Mouse (Mus musculus): Measurements from ENCODE around the gene Palld.

DNA sequence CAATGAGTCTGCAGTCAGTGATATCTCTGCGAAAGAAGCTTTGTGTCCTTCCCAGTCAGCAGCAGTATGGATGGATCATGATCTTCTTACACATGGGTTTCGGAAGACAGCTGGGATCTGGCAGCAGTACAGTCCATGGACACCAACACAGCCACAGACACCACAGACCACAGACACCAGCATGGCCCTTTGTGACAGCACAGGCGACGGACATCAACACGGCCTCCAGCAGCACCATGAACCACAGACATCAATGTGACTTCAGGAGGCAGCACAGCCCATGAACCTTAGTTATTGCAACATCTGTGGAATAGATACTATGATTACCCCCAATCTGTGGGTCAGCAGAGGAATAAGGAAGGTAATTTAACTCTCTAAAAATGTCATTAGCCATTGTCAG lies 10.3 kb upstream of the Palld start:
- TF ChIP-seq GATA1 (IDR thresholded peaks at IDR 0.05; ENCODE audit: borderline replicate concordance, low read length) (no peak), FLI1 (IDR thresholded peaks at IDR 0.05; ENCODE audit: low read length) (no peak)
